Mouse (Mus musculus) left cerebral cortex, adult 9 months (tissue): ENCODE data around the gene Aven.
A peak's percentile ranks its signal among the peaks of the same experiment; 100 is the strongest.

Source experiments
- DNase-seq, 2 experiments: peaks; one replicate each; pipeline ENCODE4 v3.0.0; 2022; ENCODE audit warnings: low spot score in 2 of 2

Aven gene

DNA sequence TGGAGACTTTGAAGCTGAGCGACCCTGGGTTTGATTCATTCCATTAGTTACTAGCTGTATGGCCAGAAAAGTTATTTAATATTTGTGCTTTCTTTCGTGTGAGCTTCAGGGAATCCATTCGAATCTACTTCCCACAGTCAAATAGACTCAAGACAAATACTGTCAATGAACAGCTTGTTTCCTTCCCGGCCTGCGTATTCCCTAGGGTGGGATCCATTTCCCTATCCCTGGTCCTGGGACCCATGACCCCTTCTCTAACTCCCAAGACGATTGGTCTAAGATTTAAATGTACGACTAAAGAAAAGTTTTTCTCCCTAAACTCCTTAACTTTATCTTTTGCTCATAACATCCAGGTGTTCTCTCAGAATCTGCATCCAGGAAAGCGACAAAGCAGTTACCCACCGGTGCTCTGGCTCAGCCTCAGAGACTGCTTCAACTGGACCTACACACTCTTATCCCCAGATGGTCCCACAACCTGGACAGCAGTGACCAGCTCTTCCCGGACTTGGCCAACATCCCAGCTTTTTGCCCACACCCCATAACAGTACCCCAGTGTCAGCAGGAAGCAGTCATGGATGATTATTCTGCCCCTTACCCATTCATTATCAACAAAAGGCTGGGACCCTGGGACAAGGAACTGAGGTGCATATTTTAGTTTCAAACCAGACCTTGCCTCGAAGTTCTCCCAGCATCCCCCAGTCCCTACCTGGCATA, 2.1 kb upstream of the Aven start:
- no peak for DNase-seq

DNA sequence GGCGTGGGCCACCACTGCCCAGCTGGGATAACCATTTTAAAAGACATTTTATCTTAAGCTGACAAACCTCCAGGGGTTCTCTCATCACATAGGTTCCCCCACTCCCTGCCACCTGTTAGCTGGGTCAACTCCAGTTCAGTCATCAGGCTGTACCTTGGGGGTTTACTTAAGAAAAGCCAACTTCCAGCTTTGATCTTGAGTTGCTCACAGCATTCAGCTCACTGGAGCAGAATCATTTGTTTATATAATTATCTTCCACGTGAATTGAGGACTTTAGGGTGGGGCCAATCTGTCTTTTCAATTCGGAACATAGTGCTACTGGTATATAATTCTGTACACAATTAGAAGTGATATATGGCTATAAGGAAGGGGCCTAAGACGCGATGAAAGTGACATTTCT, 1.1 kb upstream of the Aven start:
- DNase-seq = no peak

DNA sequence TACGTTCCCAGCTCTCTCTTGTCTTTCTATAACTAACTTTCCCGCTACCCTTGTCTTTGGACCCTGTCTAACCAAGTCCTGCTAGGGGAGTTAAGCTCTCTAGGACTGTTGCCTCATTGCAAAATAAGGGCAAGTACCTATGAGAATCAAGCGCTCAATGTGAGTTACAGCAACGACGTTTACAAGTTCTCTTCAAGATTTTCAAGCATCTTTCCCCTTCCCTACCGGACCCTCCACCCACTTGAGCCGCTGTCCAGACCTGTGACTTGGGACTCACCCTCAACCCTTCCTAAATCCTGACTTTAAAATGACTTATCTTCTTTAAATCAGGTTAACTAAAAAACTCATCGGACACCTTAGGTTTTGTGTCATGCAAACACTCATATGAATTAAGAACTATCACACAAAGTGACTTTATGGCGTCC, 321 bp upstream of the Aven start:
- DNase-seq = no peak

DNA sequence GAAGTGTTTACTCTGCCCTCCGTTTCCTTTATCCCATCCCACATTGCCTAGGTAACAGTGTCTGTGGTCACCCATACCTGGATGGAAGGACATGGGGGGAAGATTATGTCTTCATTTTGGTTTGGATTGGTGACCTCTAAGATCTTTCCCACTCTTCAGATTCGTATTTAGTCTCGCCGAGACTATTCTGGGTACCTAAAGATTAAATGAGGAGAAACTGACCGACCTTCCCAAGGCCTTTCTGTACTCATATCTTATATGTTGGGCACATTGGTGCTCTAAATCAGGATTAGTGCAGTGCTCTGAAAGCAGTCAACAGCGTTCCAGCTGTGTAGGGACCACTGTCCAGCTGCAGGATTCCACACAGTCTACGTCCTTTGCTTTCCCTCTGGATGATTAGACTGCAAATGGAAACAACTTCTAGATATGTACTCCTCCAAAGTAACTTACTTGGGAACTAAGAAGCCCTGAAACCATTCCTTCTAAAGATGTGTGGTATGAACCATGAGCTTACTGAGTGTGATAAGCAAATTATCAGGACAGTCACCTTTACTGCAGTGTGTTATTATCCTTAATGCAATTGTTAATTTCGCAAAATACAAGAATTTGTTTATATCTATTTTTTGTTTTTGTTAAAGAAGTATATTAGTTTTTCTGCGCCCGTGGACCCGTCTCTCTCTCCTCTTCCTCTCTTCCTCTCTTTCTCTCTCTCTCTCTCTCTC, 936 bp downstream of the Aven start:
- DNase-seq = no peak

DNA sequence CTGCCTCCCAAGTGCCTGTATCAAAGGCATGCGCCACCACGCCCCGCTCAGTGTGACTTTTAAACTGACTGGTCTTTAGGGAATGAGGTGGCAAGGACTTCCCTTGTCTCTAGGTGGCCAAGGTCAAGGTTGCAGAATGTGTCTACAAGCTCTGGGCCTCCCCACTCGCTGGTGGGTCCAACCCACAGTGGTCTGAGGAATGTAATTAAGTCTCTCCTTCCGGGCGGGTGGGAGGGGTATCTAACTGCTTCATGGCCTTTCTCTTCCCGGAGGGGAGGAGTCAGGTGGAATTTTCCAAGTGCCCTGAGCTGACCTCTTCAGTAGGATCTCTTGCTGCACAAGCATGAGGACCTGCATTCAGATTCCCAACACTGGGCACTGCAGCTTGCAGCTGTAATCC, 5.1 kb downstream of the Aven start:
- no peak for DNase-seq

DNA sequence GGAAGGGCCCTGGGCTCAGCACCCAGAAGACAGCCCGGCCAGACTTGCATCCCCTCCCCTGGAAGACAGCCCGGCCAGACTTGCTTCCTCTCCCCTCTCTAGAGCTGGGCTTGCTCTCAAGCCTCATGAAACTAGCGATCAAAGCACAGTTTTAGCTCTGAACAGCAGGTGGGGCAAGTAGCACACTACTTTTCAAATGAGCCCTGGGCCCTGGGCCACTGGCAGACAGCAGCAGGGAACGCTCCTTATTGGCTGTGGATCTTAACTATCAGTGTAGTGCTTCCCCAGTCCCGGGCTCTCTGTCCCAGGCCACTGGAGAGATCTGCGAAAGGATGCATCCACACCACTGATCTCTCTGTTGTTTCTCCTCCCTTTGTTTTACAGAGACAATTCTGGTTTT, 8.4 kb downstream of the Aven start:
- peak in 1 of 2 experiments; percentile 84 for DNase-seq

DNA sequence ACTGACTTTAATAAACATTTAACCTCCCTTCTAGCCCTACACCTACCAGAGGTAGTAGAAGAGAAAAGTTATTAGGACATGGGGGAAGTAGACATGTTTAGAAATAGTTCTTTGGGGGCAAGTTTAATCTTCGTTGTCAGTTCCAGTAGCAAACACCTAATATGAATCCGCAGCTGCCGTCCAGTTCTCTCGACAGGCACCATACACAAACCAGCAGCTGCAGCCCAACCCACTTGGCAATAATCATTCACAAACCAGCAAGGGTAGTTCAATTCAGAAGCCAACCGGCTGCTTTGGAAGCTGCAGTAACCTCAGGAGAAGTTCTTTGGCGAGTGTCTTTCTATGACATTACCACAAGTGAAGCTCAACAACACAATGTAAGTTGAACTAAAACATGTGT, 11.2 kb downstream of the Aven start:
- DNase-seq = no peak

DNA sequence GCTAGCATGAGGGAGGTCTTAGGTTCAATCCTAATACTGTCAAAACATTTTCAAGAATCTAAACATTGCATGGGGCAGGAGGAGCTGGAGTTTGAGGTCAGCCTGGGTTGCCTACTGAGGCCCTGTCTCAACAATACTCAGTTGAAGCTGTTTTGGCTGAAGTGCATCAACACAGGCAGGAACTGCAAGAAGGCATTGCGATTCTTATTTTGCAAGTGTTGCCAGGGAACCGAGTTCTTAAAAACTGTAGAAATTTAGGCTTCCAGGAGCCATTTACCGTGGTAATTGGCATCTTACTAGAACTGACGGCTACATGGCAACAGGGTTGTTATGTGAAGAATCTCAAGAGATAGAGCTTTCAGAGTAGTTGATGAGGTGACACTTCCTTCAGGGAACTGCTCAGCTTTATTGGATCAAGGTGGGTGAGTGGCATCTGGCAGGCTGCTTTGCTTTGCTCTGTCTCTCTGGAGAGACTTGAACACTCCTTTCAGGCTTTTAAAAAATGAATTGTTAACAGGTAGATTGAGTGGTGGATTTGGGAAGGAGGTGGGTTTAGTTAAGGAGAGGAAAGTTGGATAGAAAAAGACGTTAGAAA, 14.2 kb downstream of the Aven start:
- DNase-seq = no peak

DNA sequence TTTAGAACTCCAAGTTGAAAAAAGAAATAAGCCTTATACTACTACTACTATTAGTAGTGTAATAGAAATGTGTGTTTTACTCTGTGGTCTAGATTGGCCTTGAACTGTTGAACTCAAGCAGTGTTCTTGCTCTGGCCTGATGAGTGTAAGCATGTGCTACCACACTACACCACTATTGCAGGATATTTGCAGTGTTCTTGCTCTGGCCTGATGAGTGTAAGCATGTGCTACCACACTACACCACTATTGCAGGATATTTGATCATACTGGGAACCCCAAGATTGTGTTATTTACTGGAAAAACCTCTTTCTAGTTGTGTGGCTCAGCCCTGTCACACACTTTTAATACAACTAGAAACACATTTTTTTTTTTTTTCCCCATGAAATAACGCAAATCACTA, 14.7 kb downstream of the Aven start:
- DNase-seq = no peak

DNA sequence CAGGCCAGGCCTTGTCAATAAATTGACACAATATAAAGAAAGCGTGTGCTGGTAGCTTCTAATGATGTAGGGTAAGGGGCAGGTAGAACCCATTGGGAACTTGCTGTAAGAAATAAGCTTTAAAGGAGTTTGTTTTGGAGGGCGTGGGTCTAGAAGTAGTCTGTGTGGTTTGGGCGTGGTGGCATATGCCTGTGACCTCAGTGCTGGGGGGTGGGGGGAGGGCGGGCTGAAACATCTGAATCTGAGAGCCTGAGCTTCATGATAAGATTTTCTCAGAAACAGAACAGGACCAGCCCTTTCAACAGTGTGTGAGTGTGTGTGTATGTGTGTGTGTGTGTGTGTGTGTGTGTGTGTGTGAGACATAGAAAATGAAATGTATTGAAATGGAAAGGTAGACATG, 17.4 kb downstream of the Aven start:
- DNase-seq = no peak

DNA sequence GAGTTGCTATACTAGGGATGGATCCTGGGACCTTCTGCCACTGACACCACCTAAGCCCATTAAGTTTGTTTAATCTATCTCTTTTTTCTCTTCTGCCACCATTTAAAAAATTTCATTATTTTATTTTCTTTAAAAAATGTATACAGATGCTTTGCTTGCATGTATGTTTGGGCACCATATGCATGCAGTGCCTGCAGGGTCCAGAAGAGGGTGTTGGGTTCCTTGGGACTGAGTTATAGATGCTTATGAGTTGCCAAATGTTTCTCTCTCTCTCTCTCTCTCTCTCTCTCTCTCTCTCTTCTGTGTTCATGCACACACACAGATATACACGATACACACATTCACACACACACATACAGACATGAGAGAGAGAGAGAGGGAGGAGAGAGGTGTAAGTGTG, 20.3 kb downstream of the Aven start:
- DNase-seq = no peak

DNA sequence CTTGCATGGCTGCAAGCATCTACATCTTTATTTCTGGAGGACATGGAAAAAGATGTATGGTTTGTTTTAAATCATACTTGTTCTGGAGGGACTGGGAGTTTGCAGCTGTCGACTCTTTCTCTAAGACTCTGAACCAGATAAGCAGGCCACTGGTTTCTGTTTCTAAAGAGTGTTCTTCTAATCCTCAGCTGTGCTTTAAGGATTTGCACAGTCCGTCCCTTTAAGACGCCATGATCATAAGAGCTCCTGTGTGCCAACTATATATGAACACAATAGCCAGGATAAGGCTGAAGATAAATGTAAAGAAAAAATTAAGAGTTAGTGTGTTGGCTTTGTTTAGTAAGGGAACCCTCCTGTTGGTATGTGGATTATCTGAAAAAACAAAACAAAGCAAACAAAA, 24.0 kb downstream of the Aven start:
- no peak for DNase-seq

DNA sequence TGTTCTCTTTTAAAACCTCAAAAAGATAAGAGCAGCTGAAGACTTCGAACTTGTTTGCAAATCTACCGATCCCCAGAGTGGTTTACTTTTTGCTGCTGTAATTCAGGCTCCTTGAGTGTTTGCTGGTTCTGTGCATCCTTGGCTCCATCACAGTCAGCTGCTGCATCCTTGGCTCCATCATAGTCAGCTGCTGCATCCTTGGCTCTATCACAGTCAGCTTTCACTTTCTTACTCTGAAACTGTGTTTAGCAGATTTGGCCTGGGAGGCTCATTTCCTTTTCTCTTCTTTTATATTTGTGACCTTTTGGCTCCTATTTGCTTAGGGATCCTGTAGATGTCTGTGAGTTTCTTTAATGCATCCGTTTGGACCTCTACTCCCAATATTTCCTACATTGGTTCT, 24.5 kb downstream of the Aven start:
- DNase-seq = no peak

DNA sequence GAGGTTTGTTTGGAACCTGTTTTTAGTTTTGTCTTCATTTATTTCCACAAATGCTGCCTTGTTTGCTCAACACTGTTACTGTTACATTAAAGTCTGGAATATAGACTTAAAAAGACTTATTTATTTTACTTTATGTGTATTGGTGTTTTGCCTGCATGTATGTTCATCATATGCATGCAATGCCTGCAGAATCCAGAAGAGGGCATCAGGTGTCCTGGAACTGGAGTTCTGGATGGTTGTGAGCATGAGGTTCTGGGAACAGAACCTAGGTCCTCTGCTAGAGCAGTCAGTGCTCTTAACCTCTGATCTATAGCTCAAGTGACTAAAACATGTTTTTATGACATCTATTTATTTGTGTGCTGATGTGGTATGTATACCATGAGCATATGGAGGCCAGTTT, 25.8 kb downstream of the Aven start:
- DNase-seq = no peak

DNA sequence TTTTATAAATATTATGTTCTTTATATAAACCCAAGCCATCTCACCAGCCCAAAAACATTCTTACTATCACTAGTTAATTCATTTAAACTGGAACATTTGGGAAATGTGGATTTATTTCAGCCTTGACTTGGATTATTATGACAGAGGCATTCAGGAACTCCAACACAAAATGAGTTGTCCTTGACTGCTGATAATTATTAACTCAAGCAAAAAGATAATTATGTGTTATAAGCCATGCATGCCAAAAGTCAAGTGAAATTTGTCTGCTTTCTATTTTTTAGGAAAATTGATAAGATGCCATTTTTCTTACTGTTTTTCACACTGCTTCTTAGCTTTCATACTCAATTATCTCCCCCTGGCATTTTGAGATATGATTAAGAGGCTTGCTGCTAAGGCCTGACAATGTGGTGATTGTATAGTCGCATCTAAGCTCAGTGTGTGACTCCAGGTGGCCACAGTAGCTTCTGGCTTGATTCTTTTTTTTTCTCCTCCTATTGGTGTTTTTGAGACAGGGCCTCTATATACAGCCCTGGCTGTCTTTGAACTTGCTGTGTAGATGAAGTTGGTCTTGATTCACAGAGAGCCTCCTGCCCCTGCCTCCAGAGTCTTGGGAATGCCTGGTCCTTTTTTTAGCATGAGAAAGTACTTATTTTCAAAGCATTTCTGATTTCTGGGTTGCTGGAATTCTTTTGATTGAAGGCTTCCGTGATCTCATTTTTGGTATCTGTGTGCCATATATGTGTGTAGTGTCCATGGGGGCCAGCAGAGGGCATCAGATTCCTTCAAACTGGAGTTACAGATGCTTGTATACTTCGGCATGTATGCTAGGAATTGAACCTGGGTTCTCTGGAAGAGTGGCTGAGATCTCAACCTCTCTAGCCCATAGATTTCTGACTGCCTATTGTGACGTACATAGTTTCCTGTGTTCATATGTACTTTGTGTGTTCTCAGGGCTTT, 28.0 kb downstream of the Aven start:
- DNase-seq = no peak

DNA sequence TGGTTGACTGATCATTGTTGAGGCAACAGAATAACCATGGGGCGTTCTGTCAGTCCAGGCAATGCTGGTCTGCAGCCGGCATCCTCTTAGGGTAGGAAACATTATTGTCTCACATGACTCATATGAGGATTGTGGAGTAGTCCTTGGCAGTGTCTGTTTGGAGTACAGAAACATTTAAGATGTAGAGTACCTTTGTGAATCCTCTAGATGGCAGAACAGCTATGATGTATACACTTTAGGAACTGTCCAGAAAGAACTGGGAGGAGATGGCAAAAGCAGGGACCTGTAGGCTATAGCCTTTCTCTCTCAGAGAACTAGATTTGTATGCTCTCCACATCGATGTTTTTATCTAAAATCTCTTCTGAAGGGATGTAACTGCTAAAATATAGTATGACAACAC, 34.2 kb downstream of the Aven start:
- DNase-seq = no peak

DNA sequence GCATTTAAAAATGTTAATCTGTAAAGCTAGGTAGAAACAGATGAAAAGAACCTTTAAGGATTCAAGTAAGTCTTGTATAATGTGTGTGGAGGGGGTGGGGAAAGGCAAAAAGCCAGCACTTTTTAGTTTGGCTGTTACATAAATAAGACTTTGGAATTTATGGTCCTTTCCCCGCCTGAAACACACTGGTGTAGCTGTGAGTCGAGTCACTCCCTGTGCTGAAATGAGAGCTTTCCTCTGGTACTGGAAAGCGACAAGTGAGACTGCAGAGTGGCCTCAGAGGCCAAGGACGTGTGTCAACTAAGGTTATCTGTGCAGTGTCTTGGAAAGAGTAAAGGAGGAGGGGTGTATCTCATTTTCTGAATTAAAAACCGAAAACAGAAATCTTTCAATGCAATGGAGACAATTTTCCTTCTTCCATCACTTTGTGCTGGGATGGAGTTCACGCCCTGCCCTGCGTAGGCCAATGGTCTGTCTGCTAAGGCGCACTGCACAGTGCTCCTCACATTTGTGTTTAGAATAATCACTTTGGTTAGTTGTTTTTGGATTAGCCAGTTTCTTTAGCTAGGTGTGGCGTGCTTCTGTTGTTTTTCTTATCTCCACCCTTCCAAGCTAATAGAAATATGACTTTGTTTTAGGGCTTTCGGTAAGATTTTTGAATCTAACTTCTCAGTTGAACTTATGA, 40.2 kb downstream of the Aven start:
- no peak for DNase-seq

DNA sequence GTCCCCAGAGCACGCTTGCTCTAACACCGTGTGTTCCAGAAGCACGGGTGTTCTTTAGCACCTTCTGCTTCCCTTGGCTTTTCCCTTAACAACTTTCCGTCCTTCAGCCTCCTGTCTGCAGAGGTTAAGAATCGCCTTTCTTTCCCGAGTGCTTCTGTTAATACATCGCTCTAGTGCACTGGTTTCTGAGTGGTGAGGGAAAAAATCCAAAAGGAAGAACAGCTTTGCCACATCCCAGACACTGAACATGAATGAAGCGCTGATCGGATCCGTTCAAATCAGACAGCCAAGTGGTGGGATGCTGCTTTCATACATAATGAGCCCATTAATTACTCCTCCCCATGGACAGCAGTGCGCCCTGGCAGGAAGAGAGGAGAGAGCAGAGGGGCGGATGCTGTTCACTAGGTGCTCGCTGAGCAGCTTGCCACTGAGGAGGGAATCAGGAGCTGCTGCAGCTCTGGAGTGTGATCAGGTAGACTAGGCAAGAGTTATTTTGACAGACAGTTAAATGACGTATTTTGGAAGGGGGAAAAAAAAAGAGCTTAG, 42.0 kb downstream of the Aven start:
- no peak for DNase-seq

DNA sequence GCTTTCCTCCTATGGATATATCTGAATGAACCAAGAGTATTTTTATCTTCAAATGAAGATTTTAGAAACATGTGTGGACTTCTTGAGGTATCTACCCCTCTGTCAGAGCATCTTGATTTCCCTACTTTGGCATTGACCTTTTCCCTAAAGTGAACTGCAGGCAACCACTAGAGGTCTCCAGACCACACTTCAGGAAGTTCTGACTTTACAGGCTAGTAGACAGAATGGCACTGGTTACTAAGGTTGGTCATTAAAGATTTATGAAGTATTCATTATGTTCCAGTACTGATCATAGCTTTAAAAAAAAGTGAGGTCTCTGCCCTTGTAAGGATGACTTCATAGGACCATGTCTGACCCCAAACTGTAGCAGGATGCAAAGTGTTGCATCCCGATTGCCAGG, 46.0 kb downstream of the Aven start:
- no peak for DNase-seq

DNA sequence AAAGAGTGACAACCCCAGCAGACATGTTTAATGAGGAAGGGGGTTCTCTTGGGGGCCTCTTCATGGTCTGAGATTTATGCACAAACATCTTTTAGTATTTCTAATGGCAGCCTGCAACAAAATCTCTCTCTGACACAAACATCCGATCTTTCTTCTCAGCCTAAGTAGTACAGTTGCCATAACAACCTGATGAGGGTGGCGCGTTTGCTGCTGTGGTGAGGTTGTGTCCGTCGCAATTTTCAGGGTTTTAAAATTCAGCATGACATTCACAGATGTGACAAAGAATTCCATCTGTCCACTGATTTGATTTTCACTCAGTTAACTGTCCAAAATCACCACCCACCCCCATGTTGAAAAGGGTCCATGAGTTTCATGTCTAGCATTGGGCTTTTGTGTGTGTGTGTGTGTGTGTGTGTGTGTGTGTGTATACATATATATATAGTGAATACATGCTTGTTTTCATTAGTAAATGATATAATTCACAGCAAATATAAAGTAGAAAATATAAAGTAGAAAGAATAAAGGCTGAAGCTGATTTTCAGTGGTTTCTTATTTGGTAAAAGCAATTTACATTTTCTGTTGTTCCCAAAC, 49.0 kb downstream of the Aven start:
- DNase-seq = peak in 1 of 2 experiments; percentile 52

DNA sequence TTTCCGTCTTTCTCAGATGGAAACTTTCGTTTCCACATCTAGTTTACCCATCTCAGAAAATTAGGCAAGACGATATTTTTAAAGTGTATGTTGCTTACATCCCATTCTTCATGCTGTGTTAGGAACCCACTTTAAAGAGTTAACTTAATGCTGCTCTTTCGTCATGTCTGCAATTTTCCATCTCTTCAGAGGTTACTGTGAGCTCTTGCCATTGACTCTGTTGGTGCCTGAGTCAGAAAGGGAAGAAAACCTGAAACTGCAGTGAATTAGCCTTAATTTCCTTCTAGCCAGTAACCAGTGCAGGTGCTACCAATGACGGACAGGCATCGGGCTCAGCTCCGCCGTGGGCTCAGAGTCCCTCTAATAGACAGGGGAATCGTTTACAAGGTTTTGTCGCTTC, 63.8 kb downstream of the Aven start:
- no peak for DNase-seq
